Mouse (Mus musculus): Measurements from ENCODE around the gene Iqub.

The Iqub gene

DNA sequence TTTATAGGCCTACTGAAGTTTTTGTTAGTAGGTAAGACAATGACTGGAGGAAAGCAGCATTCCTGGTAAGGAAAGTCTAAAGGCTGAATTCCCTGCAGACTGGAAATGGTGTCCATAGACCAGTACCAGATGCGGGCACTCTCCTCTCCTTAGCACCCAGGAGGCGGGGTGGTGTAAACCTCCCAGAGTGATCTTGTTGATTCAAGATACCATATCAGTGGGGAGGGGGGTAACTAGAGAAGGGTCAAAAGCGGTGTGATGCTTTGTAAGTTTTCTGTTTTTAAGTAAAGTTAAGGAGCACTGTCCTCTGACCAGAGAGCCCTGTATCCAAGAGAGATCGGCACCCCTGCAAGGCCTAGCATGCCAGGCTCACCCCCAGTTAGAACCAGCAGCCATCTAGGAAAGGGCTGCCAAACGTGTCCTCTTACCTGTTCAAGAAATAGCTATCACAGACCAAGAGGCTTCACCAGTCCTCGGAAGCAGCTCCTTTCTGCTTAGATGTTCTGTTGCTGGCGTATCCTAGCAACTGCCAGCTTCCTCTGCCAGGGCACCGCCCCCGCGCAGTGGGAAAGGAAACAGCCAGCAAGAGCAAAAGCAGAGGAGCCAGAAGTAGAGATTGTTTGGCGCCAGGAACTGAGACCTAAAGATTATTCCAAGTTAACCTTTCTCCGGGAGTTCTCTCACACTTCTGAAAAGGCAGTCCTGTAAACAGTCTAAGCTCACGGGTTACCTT is at the start of gene Iqub:
Gene Iqub, minus strand, starts transcription at position 516 of the 733 bp plus-strand sequence.
- DNase-seq (ENCODE audit: low spot score in 2 of 2): peak in 1 of 2 experiments; percentile 11

DNA sequence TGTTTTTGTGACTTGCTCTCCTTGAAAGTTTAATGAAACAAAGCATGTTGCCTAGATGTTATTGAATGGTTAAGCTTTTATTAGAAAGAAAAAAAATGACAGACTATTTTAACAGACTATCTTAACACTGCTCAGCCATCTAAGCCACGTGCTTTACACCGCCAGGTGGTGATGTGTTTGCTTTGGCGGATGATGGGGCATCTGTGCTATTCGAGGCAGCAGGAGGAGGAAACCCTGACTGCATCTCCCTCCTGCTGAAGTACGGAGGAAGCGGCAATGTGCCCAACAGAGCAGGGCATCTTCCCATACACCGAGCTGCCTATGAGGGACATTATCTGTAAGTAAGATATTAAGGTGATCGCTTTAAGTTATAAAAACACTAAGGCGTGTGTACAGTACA is 49.2 kb upstream of the Iqub start:
- DNase-seq (ENCODE audit: low spot score in 2 of 2): no peak

DNA sequence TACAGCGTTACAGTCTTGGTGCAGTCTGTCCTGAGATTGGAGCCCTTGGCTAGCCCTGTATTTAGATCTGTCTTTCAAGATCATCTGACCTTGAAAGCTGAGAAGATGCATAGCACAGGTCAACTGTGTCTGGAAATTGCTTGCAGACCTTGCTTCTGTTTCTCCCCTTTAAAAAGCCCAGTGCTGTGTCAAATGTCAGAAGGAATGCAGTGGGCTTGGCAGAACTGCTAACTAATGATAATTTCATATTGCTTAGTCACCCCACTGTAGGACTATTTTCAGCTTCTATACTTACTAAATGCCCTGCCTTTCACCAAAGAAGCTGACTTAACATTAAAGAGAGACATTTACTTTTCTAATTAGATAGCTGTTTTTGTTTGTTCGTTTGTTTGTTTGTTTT is 40.6 kb upstream of the Iqub start:
- DNase-seq (ENCODE audit: low spot score in 2 of 2): no peak

DNA sequence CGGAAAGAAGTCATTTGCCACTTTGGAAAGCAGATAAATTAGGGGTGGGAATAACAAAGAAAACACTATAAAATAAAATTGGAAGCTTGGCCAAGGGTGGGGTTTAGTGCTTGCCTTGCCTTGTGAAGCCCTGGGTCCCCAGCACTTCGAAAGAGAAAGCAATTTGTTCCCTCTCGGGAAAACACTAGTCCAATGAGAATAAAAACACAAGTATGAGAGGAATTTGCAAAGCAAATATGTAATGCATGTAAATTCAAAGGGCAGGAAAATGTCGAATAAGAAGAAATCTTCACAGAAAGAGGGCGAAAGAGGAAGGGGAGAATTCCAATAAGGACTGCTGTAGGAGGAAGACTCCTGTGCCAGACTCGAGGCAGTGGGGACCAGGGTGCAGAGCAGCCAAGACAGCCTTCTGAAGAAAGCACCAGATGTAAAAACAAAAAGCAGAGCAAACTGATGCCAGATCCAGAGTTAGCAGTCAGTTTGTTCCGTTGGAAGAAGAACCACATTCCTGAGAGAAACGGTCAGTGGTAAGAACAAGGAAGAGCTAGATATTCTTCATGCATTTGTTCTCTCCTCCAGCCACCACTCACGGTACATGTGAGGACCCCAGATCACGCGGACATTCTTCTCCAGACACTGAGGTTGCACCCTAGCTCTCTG is 39.7 kb upstream of the Iqub start:
- DNase-seq (ENCODE audit: low spot score in 2 of 2): no peak

DNA sequence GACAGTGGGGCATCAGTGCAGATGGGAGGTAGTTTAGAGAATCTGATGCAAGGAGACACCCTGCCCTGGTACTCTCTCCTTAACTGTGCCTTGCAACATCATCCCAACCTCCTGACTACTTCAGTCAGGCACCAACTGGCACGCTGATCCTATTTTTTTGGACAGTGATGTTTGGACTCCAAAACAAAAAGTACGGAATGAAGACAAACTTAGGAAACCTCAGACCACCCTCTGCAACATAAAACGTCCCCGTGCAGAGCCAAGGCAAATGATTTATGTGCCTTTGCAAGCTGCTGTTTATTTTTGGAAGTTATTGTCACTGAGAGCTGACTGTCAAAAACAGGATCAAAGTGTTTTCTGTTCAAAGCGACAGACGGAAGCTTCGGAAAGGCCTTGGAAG is 37.2 kb upstream of the Iqub start:
- no peak for DNase-seq (ENCODE audit: low spot score in 2 of 2)

DNA sequence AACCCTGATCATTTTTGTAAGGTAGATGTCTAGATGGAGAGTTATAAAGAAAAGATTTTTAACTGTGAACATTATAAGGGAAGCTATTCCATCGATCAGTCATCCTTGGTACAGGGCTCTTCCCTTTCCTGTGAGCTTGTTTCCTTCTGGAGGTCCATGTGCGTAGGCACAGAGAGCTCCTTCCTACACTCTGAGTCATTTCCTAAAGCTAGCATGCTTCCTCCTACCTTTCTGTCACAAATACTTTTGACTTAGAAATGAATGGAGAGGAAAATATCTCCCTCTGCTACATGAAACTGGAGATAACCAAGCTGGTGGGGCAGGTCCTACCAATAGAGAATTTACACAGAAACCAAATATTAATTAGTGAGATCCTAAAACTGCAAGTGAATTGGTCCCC is 34.9 kb upstream of the Iqub start:
- DNase-seq (ENCODE audit: low spot score in 2 of 2): no peak

DNA sequence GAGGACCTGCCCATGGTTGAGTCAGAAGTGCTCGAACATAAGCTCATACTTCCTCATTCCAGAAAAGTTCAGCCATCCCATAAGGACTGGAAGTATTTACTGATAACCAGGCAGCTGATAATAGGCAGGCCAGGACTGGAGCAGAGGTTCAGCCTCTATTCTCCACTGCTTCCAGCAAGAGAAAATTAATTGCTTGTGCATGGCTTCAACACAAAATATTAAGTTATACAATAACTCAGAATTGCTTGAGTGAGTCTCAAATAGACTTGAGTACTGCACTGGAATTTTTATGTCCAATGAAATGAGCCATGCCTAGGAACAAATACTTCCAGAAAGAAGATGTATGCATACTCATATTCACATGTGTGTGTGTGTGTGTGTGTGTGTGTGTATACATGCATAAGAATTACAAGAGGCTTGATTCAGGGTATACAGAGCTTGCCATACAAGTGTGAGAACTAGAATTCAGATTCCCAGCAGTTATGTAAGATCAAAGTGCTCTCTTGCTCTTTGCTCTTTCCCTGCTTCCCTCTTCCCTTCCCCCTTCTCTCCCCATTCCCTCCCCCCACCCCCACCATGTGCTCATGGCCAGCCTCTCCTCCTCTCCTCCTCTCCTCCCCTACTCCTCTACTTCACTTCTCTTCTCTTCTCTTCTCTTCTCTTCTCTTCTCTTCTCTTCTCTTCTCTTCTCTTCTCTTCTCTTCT is 32.0 kb upstream of the Iqub start:
- DNase-seq (ENCODE audit: low spot score in 2 of 2): peak in 1 of 2 experiments; percentile 19

DNA sequence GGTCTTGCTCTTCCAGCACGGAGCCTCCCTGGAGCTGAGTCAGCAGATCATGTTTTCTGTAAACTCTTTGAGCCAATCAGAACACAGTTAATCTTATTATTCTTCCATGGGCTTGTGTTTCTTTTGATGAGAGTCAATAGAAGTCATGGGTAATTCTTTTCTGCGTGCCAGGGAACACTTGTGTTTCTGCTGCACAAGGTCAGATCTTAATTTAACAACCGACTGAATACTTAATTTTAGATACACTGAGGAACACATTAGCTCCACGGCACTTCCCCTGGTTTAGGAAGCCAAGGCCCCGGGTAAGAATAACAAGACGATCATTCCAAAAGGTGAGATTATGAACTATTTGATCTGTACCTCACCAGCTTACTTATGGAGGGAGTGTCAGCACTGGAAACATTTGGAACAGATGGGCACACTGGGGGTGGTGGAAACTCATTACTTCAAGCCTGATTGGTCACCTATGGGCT is 28.3 kb upstream of the Iqub start:
- DNase-seq (ENCODE audit: low spot score in 2 of 2): no peak

DNA sequence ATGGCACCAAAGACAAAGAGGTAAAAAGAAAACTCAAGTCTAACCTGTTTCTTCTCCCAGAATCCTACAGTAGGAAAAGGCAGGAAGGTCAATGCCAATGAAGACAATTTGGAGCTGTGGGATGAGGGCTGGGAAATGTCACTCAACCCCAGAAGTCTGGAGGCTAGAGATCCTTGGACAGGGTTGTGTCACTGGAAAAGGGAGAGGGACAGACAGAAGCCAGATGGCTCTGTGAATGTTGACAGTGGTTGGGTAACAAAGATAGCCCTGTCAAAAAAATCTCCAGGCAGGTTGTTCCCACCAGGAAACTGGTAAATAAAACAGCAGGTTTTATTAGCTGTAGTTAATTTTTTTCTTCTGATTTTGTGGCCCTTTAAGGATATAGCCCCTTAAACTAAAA is 27.5 kb upstream of the Iqub start:
- DNase-seq (ENCODE audit: low spot score in 2 of 2): no peak

DNA sequence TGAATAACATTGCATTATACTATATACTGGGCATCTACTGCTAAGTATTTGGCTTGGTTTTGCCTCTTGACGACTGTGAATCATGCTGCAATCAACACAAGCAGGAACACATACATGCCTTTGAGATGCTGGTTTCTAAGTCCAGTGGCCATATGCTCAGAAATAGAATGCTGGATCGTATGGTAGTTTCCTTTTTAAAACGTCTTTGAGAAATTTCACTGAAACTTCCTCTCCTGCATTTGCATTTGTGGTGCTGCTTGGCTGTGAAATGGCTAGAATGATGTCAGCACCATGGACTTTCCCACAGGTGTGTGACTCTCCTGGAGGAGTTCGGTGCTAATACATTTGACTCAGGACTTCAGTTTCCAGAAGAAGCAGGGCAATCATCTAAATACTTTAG is 25.2 kb upstream of the Iqub start:
- DNase-seq (ENCODE audit: low spot score in 2 of 2): no peak

DNA sequence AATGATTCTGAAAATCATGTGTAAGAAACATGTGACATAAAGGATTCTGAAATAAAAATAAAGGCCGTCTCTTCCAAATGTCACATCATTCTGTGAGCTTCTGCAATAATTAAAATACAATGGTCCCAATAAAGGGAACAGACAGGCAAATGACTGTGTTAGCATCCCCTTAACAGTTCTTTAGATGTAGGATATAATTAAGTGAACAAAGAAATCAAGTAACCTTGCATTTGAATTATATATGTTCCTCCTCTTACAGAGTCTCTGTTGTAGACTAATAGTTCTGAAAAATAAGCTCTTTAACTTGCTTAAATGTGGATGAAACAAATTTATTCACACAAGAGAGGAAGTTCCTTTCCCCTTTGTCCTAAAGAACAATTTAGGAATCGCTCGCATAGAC is 23.6 kb upstream of the Iqub start:
- no peak for DNase-seq (ENCODE audit: low spot score in 2 of 2)

DNA sequence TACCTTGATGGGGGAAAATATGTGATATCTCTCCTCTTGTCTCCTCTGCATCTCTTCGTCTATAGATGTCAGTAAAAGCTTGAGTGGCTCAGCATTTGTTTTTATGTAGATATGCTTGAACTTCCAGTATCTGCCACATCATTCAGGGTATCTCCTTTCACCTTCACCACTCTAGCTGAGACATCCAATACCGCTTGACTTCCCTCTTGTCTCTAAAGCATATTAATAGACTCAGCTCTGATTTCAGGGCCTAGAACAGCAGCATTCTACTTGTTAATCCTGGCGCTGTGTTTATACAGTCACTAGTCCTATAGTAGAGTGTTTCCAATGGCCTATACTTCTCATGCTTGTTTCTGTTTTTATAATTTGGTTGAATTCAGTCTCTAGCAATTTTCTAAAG is 17.9 kb upstream of the Iqub start:
- DNase-seq (ENCODE audit: low spot score in 2 of 2): no peak

DNA sequence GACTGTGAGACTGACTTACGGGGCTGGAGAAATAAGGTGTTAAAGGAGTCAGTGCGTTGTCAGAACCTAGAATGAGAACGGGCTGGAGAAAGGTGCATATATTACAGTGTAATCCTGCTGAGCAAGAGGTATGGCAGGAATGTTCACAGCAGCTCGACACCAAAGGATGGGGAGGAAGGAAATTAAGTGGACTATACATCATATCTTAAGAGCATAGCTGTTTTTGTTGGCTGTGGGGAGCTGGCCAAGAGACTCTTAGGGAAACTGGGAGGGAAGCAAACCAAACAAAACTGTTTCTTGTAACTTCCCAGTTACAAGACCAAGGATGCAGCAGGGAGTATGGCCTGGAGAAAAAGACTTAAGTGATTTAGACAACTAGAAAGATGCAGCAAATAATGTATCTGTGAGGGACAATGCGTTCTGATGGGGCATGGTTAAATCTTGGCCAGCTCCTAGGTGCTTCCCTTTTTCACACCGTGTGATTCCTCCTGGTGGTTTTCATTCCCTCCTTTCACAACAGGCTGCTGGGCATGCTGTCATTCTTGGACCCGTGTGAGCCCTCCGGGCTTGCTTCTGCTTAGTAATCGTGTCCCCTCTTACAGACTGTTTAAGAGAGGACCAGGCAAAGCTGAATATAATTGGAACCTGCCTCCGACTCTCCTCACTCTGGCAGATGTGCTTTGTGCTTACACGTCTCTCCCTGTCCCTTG is 16.0 kb upstream of the Iqub start:
- DNase-seq (ENCODE audit: low spot score in 2 of 2): no peak

DNA sequence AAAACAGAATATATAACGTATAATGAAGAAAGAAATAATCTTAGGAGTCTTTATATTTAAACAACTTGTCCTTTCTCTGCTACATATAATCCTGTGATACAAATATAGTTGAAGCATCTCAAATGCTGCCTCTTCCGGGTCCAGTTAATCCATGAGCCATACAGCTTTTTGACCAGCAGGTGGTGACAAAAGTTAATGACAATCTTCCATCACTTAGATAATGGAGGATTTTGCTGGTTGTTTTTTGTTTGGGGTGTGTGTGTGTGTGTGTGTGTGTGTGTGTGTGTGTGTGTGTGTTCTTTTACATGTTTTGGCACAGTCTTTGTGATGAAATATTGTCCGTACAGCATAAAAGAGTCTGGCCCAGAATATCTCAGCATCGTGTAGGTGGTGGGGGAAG is 15.3 kb upstream of the Iqub start:
- no peak for DNase-seq (ENCODE audit: low spot score in 2 of 2)

DNA sequence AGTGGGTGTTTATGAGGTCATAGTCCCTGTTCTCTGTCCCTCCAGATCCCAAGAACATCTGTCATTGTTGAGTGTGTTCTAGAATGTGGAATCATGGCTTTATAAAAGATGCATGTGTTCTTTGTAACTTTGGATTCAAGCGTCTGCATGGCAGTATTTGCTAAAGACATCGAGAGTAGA is 13.1 kb upstream of the Iqub start, which contains the start of gene Asb15:
Gene Asb15, plus strand, starts transcription at position 81 of the 180 bp plus-strand sequence.
- DNase-seq (ENCODE audit: low spot score in 2 of 2): no peak

DNA sequence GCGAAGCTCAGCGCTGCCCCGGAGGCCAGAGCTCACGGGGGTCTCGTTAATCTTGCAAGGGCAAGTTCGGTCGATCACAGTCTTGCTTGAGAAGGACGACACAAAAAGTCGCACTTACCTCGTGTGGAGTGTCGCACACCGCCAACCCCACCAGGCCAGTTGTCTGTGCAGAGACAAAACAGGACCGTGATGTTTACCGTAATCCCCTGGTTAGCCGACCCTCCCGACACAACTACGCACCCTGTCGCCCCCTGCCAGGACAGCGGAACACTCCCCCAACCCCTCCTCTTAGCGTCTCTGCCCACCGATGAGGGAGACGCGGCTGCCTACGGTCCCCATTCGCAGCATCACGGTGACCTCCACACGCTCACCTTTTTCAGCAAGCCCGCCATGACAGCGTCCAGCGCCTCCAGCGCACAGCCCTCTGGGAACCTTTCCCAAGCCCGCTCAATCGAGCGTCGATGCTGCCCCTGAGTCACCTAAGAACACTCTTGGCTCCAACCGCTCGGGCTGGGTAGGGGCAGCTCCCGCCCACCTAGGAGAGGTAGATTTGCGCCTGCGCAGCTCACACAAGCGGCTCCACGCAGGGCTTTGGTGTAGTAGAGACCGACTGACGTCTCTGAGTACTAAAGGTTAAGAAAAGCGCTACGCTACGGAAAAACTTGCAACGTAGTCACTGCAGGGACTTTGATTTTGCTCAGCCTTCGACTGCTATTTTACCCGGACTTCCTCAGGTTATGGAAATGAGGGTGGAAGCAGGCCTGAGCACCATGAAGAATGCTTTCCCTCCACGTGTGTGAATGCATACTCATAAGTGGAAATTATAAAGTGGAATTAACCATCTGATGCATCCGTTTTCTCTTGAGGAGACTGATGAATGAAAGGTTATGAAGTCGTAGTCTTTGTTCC is 12.5 kb upstream of the Iqub start, which contains the start of gene Ndufa5:
Gene Ndufa5, minus strand, starts transcription at position 859 of the 909 bp plus-strand sequence.
- DNase-seq (ENCODE audit: low spot score in 2 of 2): peak; percentile 69 to 86

DNA sequence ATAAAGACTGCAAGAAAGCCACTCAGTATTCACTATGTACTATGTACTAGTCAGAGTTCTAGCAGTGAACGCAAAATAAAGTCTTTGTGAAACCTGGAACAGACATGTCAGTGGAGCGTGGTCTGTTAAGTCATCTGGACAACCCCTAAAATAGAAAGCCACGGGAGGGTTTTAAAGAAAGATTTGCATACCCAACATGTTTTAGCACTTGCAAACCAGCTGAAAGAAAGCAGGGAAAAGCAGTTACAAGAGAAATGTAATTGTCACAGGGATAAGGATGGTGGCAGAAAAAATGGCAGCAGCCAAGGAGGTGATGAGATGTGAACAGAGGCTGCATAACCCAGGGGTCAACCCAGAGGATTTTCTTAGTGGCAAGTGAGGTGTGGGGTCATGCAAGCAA is 10.8 kb upstream of the Iqub start:
- no peak for DNase-seq (ENCODE audit: low spot score in 2 of 2)

DNA sequence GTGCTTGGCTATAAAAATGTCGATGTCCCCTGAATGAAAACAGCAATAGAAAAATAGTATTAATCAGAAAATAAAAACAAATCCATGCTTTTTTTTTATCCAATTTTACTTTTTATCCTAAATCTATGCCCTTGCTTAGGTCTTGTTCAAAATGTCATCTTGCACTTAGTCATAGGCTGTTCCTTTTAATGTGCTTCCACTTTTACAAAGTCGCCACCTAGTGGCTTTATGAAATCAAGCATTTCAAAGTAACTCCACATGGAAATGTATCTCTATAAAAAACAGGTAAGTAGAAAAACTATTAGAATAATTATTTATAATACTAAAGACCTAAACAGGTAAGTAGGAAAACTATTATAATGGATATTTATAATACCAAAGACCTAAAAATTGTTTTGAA is 1.3 kb upstream of the Iqub start:
- DNase-seq (ENCODE audit: low spot score in 2 of 2): no peak

DNA sequence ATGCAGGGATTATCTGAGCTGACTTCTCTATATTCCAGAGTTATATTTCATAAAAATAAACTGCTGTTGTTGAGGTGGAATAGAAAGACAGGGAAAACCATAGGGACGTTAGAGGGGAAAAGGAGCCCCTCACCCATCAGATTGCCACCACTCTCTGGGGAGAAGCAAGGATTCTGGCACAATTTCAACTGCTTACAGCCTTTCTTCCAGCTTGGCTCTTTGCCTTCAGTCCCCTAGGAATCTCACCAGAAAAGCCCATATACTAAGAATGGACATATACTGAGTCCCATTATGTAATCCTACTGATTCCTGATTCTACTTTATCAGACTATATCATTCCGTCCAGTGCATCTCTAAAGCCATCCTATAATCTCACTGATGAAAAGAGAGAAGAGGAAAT is 10.7 kb downstream of the Iqub start:
- no peak for DNase-seq (ENCODE audit: low spot score in 2 of 2)

DNA sequence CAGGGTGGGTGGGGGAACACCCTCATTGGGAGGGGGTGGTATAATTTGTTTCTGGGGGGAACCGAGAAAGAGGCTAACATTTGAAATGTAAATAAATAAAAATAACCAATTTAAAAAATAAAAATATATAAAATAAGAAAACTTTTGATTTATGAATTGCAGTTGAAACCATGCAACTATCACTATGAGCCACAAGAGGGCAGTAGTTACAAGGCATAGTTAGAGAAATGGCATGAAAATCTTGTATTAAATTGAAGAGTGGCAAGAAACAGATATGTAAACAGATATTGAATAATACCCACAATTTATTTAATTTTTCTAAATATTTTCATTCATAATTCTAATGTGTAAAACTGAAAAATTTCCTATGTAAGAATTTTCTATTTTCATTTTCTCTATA is 24.5 kb downstream of the Iqub start:
- no peak for DNase-seq (ENCODE audit: low spot score in 2 of 2)

DNA sequence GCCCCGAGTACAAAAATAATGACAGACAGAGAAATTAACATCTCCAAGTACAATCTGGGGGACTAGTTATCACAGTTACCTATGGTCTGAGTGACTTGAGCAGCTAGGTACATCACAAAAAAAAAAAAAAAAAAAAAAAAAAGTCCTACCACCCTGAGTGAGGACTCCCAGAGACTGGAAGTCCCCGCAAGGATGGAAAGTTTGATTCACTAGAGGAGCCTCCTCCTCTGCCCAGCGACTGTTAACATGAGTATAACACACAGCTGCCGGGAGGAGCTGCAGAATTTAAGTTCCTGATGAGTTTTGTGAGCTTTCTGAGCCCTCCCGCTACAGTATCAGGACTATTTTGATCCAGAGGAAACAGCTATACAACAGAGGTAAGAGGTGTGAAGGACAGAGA is 28.3 kb downstream of the Iqub start:
- DNase-seq (ENCODE audit: low spot score in 2 of 2): no peak
